Mouse (Mus musculus) small intestine, adult 2 months (tissue): Measurements from ENCODE around the gene Hbb-bh2.

Experiments
- CTCF ChIP-seq: fragments of 200-500 bp; IDR thresholded peaks from 2 replicates; pipeline ENCODE4 v1.5.1; 2012; ENCODE audit warnings: low read depth, mild to moderate bottlenecking, control low read depth, inconsistent platforms, low read length, moderate library complexity, mixed read lengths; ENCODE audit not compliant: insufficient replicate concordance, insufficient read length; ENCODE audit errors: extremely low read depth
- POLR2A ChIP-seq: fragments of 200-500 bp; IDR thresholded peaks from 2 replicates; pipeline ENCODE4 v1.6.1; 2012; ENCODE audit warnings: low read depth, mild to moderate bottlenecking, control low read depth, inconsistent platforms, low read length, moderate library complexity

- TF ChIP-seq CTCF: no peak
- no peak for TF ChIP-seq POLR2A
Observed at GRCm38 (mm10) chr7:103792669-103793388, 47.5 kb downstream of the Hbb-bh2 start.
